Mouse (Mus musculus) naive thymus-derived CD4-positive, alpha-beta T cell, adult 2 months (primary cell): ENCODE results near the gene Slc48a1.

Source experiments
- DNase-seq: peaks from one replicate; pipeline ENCODE4 v3.0.0-alpha.2; 2011; ENCODE audit warnings: low read depth

Gene Slc48a1

GRCm38 (mm10) chr15:97782749-97783105 is 4.4 kb downstream of the Slc48a1 start:
- peak; percentile 83 for DNase-seq

GRCm38 (mm10) chr15:97784092-97784559 is 5.8 kb downstream of the Slc48a1 start:
- DNase-seq, result peak; percentile 95

GRCm38 (mm10) chr15:97784561-97785161 is 6.3 kb downstream of the Slc48a1 start:
- DNase-seq, result no peak

GRCm38 (mm10) chr15:97785731-97786411 is 7.6 kb downstream of the Slc48a1 start:
- DNase-seq, result no peak

- no peak for DNase-seq
Observed at GRCm38 (mm10) chr15:97786412-97787112, 8.2 kb downstream of the Slc48a1 start.

- DNase-seq, result no peak
Observed at GRCm38 (mm10) chr15:97787148-97787798, 9.0 kb downstream of the Slc48a1 start.

- DNase-seq, result no peak
Observed at GRCm38 (mm10) chr15:97787799-97788667, 9.7 kb downstream of the Slc48a1 start.

- DNase-seq, result no peak
Observed at GRCm38 (mm10) chr15:97788821-97789220, 10.5 kb downstream of the Slc48a1 start.

- DNase-seq, result peak; percentile 82
Observed at GRCm38 (mm10) chr15:97789761-97790505, 11.6 kb downstream of the Slc48a1 start.

GRCm38 (mm10) chr15:97791126-97791700 is 12.9 kb downstream of the Slc48a1 start:
- DNase-seq, result no peak

GRCm38 (mm10) chr15:97793386-97794153 is 15.2 kb downstream of the Slc48a1 start:
- no peak for DNase-seq

GRCm38 (mm10) chr15:97794268-97794667 is 15.9 kb downstream of the Slc48a1 start:
- DNase-seq, result no peak

GRCm38 (mm10) chr15:97795559-97796235 is 17.4 kb downstream of the Slc48a1 start:
- DNase-seq, result no peak

- DNase-seq, result no peak
Observed at GRCm38 (mm10) chr15:97796674-97797310, 18.5 kb downstream of the Slc48a1 start.

GRCm38 (mm10) chr15:97798134-97798533 is 19.8 kb downstream of the Slc48a1 start:
- no peak for DNase-seq

GRCm38 (mm10) chr15:97799446-97799845 is 21.1 kb downstream of the Slc48a1 start:
- no peak for DNase-seq

GRCm38 (mm10) chr15:97800853-97801252 is 22.5 kb downstream of the Slc48a1 start:
- DNase-seq, result no peak

- no peak for DNase-seq
Observed at GRCm38 (mm10) chr15:97801811-97802210, 23.5 kb downstream of the Slc48a1 start.

- DNase-seq, result no peak
Observed at GRCm38 (mm10) chr15:97802575-97802974, 24.3 kb downstream of the Slc48a1 start.
